In genomic region chr3:105714091-105714819, GRCm38 (mm10) we compare ENCODE assay signal across 9 mouse cellular contexts. TPM values are rescaled to one million over a fixed set of nuclear protein-coding genes. Genes with fewer than 3 reads are reported as not detected.
DNase-seq lines count a peak whose midpoint lies in the region; ATAC-seq lines count a peak whose summit lies in the region.
"Had no signal": no experiment of that assay in that cellular context is flagged by ENCODE, and none has a peak within 500 bp of the region (broad histone marks: within the 10 kb centered on the region; RNA-seq: fewer than 3 reads in every experiment).

No protein-coding gene starts in this region.

- peak; percentile 72 for ATAC-seq in kidney, embryonic 16.5 days (ENCODE audit: low FRiP score, low TSS enrichment)
- ATAC-seq in forebrain, embryonic 15.5 days (replicated peaks): 0 out of 2 replicates have a peak, but pooled peaks have one; percentile 9
- ATAC-seq in hindbrain, embryonic 16.5 days: peak; percentile 50

- no peaks in the 10 kb centered on the region for H3K36me3 ChIP-seq in kidney, embryonic 16.5 days (ENCODE audit: insufficient read depth, low read length)
- H3K36me3 ChIP-seq in forebrain, embryonic 15.5 days: no peaks in the 10 kb centered on the region
- H3K36me3 ChIP-seq in hindbrain, embryonic 16.5 days (ENCODE audit: control insufficient read depth, insufficient read depth, low read length): no peaks in the 10 kb centered on the region

- H3K9me3 ChIP-seq in kidney, embryonic 16.5 days (ENCODE audit: low read length): no peaks in the 10 kb centered on the region
- H3K9me3 ChIP-seq in forebrain, embryonic 15.5 days: no peaks in the 10 kb centered on the region
- H3K9me3 ChIP-seq in hindbrain, embryonic 16.5 days (ENCODE audit: control insufficient read depth, low read length): no peaks in the 10 kb centered on the region
- H3K9me3 ChIP-seq: G1E had no signal

- no peak for DNase-seq in kidney, postnatal 4 days
- DNase-seq in retina, postnatal 1 day: peak; percentile 77
- no peak for DNase-seq in kidney, postnatal 36 days
- DNase-seq in kidney, adult 11 months: no peak
- DNase-seq in layer of hippocampus, adult 8-10 months (ENCODE audit: low spot score in 2 of 2): no peak

- H3K27me3 ChIP-seq in kidney, embryonic 16.5 days (ENCODE audit: insufficient read depth, low read length): no peaks in the 10 kb centered on the region
- no peaks in the 10 kb centered on the region for H3K27me3 ChIP-seq in forebrain, embryonic 15.5 days
- H3K27me3 ChIP-seq in hindbrain, embryonic 16.5 days (replicated peaks; ENCODE audit: control insufficient read depth, insufficient read depth, low read length): no peaks in the 10 kb centered on the region

- H3K27ac ChIP-seq in kidney, embryonic 16.5 days (ENCODE audit: low read length): peak overlapping the region; percentile 77
- no peak overlapping the region for H3K27ac ChIP-seq in forebrain, embryonic 15.5 days (replicated peaks)
- H3K27ac ChIP-seq in hindbrain, embryonic 16.5 days (ENCODE audit: low read depth, low read length): peak overlapping the region; percentile 60

- no peak overlapping the region; the same call in 1 of the 2 replicates for H3K9ac ChIP-seq in kidney, embryonic 16.5 days (replicated peaks; ENCODE audit: low read length)
- H3K9ac ChIP-seq in forebrain, embryonic 15.5 days (replicated peaks): no peak overlapping the region
- H3K9ac ChIP-seq in hindbrain, embryonic 16.5 days (ENCODE audit: low read depth, low read length): peak overlapping the region; percentile 42; the same call in 1 of the 2 replicates

- H3K4me1 ChIP-seq in kidney, embryonic 16.5 days (ENCODE audit: insufficient read depth, low read length): peaks cover 29% of the 10 kb centered on the region
- H3K4me1 ChIP-seq in forebrain, embryonic 15.5 days: peaks cover 15% of the 10 kb centered on the region
- H3K4me1 ChIP-seq in hindbrain, embryonic 16.5 days (ENCODE audit: control insufficient read depth, insufficient read depth, low read depth, low read length): peaks cover 14% of the 10 kb centered on the region

- no peak overlapping the region for H3K4me2 ChIP-seq in kidney, embryonic 16.5 days (replicated peaks; ENCODE audit: low read depth, low read length)
- no peak overlapping the region for H3K4me2 ChIP-seq in forebrain, embryonic 15.5 days (replicated peaks)
- H3K4me2 ChIP-seq in hindbrain, embryonic 16.5 days (ENCODE audit: low read length): no peak overlapping the region

- 13% methylated on average over 8 of the region's 8 CpGs for WGBS in kidney, embryonic 16.5 days
- WGBS in forebrain, embryonic 15.5 days: 22% methylated on average over 8 of the region's 8 CpGs
- WGBS in hindbrain, embryonic 16.5 days: 16% methylated on average over 8 of the region's 8 CpGs

- no peak overlapping the region for H3K4me3 ChIP-seq in kidney, embryonic 16.5 days (ENCODE audit: low read length)
- H3K4me3 ChIP-seq in forebrain, embryonic 15.5 days: no peak overlapping the region
- H3K4me3 ChIP-seq in hindbrain, embryonic 16.5 days (ENCODE audit: low read length): no peak overlapping the region

RNA-seq across cellular contexts. Expression of gene Inka2, which starts 9.9 kb away (rescaled TPM):
- 1.3 and 1.5 TPM in 2 replicates for polyA plus RNA-seq in kidney, embryonic 16.5 days (2015; fragmentation: Nextera tagmentation; extraction: Ambion mirVana)
- 3.1 and 3.3 TPM in 2 replicates for polyA plus RNA-seq in forebrain, embryonic 15.5 days (2015; fragmentation: Nextera tagmentation; extraction: Ambion mirVana)
- polyA plus RNA-seq in hindbrain, embryonic 16.5 days (2015; fragmentation: Nextera tagmentation; extraction: Ambion mirVana): 13.7 and 13.9 TPM in 2 replicates
- total RNA-seq in layer of hippocampus, adult 8-10 months (2022): 10 to 100 TPM; 69.6 to 79.1 (median 72.2) TPM

RNA-seq across cellular contexts. Expression of gene Ddx20, which starts 26.9 kb away (rescaled TPM):
- 37.9 and 39.3 TPM in 2 replicates for polyA plus RNA-seq in kidney, embryonic 16.5 days (2015; fragmentation: Nextera tagmentation; extraction: Ambion mirVana)
- polyA plus RNA-seq in forebrain, embryonic 15.5 days (2015; fragmentation: Nextera tagmentation; extraction: Ambion mirVana): 31.6 and 33.6 TPM in 2 replicates
- 19.4 and 21.9 TPM in 2 replicates for polyA plus RNA-seq in hindbrain, embryonic 16.5 days (2015; fragmentation: Nextera tagmentation; extraction: Ambion mirVana)
- total RNA-seq in layer of hippocampus, adult 8-10 months (2022): 10 to 100 TPM; 12.6 to 13.5 (median 13.1) TPM

Comparison
In these comparisons a context has a peak if more than half of its experiments do, and no peak if none do; other contexts are left out.
1. ATAC-seq: peak in every context shown above with its lines; median percentile 72 in kidney, embryonic 16.5 days; 50 in hindbrain, embryonic 16.5 days; 9 in forebrain, embryonic 15.5 days.